Mouse (Mus musculus) adrenal gland, postnatal 36 days (tissue): ENCODE results near the gene Prss56. TPM values are rescaled to one million over a fixed set of nuclear protein-coding genes. Genes with fewer than 3 reads are reported as not detected.

Source experiments
- DNase-seq, 2 experiments: peaks; one replicate each; pipeline ENCODE4 v3.0.0; 2021; ENCODE audit warnings: mixed read lengths in 1 of 2
- long read RNA-seq, 2 experiments: library from polyadenylated mRNA; stranded (forward); transcript quantifications; one replicate each; pipeline ENCODE4 v2.0.0; 2021; ENCODE audit warnings: borderline sequencing depth in 2 of 2
- total RNA-seq, 2 experiments: library from RNA; stranded (reverse); gene quantifications; 2 replicates each; pipeline ENCODE4 v1.2.3; 2021

The Prss56 gene
- not detected for total RNA-seq
- long read RNA-seq, experiment 1: 0 reads
- long read RNA-seq, experiment 2: 0 reads

DNA sequence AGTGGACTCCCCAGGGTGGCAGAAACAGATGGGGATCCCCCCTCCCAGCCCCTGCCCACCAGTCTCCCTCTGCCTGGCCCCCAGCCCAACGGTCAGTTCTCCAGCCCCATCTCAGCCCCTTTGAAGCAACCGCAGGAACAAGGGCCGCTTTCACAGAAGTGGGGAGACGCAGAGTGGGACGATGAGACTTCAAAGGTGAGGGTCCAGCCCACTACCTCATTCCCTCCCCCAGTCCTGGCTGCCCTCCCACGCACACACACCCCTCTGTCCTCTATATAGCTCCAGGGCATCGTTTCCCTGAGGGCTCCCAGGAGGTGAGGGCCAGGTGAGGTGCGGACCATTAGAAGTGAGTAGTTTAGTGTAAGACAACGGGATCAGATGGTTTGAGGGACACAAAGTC, at the start of gene Prss56:
Gene Prss56, plus strand, starts transcription at position 301 of the 400 bp plus-strand sequence.
- no peak for DNase-seq

DNA sequence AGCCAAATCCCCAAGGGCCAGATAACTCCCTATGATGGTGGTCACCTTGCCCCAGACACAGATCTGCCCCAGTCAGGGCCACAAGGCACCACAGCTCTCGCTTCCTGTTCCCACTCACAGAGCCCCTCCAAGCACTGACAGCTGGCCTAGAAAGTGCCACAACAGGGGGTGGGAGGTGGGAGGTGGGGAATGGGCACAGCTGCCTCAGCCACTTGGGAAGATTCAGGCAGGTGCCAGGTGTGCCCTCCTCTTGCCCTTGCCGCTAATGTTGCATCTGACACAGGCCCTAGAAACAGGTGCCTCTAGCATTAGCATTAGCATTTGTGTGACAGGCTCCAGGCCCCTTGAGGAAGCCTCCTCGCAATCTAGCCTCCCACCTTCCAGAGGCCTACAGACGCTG, 41.6 kb upstream of the Prss56 start:
- DNase-seq: no peak

DNA sequence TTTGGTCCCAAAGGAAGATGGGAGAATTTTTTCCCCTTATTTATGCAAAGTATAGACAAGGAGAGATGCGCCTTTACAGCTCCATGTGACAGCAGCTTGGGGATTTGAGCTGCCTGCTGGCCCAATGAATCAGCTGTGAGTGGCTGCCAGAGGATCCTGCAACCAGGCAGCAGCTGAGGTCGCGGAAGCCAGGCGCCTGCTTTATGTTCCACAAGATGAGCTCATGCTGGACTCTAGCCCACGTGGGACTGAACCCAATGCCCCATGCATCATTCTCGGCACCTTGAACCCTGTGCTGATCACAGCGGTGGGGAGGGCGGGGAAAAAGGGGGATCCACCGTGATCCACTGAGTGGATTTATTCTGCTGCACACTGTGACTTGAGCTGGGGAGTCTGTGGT, 40.7 kb upstream of the Prss56 start:
- peak; percentile 87 to 91 for DNase-seq

DNA sequence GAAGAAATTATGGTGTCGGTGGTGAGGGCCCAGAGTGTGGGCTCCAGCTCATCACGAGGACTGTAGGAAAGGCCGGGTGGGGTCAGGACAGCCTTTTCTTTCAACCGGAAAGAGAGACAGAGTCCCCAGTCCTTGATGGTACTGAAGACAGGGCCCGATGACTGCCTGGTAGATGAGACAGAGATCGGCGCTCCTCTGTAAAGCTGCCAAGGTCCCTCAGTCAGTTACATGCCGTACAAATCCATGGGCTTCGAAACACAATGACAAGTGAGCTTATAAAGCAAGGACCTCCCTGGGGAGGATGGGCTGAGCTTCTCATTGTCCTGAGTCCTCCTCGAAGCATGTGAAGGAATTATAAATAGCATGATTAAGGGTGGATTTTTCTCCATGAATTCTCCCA, 40.0 kb upstream of the Prss56 start:
- DNase-seq: peak; percentile 49 to 70

DNA sequence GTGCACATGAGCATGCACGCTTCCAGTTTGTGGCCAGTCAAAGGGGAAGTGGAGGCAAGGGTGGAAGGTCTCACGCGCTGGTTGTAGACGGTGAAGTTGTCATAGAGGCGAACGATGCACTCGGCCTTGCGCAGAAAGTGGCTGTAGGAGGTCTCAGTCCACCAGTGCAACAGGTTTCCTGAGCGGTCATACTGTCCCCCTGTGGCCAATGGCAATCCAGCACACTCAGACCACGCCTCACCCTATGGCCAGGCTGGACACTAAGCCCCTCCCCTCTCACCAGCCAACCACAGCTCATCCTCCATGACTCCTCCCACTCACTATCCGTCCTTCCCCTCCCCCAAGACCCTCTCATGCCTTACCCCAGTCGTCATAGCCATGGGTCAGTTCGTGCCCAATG, 33.7 kb upstream of the Prss56 start:
- no peak for DNase-seq

DNA sequence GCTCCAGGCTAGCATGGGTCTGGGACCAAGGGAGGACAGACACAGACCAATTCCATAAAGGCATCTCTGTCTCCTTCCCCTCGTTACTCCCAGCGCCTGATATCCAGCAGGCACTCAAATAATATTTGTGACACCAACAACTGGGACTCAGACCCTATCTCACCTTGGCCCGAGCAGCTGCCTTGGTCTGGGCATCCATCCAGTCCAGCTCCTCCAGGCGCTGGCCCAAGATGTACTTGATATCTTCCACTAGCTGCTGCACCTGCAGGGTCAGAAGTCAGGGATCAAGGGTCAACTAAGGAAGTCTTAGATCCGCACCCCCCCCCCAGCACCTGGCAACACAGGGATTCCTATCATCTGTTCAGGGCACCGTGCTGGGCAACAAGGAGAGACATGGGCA, 31.8 kb upstream of the Prss56 start:
- DNase-seq: no peak

DNA sequence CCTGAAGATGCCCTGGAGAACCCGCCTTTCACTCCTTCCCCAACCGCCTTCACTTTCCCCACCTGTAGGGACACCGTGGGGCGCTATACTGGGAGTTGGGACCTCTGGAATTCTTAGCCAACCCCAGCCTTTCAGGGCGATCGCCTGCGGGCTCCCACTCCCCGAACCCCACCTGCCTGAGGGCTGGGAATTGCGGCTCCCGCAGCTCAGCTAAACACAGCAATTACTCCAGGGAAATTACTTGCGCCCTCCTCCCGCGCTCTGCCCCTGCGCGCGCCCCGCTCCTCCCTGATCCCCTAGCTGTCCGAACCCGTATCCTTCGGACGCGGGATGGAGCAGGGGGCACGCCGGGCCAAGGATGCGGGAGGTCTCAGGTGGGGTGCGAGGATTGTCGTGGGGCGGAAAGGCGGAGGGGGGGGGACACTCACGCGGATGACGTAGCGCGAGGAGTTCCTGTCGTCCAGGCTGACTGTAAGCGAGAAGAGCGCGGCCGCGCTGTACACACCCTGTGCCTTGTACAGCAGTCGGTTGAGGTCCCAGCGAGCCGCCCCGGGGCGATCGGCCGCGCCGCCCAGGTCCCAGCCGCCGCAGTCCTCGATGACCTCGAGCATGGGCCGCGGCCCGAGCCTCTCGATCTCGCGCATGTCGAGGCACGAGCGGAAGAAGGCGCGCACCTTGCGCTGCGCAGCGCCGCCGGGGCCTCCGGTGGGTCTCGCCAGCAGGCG, 29.2 kb upstream of the Prss56 start:
- no peak for DNase-seq

DNA sequence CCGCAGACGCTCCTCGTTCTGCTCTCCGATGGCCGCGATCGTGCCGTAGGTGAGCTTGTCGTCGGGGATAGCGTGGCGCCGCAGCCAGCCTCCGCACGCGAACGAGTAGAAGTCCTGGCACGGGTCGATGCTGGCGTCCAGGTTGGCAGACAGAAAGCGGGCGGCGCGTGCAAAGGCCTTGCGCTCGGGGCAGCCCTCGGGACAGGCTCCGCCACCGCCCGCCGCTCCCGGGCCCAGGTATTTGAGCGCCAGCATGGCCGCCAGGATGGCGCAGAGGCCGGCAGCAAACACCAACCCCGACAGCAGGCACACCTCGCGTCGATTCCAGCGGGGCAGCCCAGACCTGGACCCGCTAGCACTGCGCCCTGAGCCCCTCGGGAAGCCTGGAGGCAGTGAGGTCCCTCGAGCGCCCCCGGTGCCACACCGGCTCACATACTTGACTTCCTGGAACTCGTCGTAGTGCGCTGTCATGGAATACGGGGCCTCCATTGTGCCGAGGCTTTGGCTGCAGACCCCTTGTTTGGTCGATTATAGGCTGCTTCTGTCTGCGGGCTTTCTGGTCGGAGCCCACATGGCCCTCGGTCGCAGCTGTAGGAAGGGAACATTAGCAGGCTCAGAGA, 28.5 kb upstream of the Prss56 start:
- no peak for DNase-seq

DNA sequence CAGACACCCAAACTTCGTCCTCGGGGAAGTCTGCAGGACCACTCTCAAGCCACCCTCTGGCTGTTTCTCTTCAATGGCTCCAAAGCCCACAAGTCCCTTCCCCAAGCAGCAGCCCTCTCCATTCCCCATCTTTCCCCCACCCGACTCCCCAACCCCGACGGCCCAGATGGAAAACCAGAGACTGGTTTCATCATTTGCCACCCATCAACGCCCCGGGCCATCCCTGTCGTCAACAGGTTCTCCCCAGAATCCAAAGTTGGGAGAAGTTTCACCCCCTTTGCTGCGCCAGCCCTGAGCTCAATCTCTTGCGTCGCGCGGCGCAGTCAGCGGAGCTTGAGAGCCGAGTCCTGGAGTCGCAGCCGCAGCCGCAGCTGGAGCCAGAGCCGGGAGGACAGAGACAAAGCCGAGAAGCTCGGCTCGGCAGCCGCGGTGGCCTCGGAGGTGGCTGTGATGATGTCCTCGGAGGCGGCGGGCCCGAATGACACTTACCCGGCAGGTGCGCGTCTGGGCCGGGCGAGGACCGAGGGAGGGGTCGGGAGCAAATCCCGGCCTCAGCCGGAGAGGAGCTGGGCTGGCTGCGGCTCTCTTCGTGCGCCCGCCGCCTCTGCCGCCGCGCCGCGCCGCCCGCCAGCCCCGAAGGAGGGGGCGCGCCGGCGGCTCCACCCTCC, 27.4 kb upstream of the Prss56 start:
- DNase-seq: peak; percentile 37 to 38

DNA sequence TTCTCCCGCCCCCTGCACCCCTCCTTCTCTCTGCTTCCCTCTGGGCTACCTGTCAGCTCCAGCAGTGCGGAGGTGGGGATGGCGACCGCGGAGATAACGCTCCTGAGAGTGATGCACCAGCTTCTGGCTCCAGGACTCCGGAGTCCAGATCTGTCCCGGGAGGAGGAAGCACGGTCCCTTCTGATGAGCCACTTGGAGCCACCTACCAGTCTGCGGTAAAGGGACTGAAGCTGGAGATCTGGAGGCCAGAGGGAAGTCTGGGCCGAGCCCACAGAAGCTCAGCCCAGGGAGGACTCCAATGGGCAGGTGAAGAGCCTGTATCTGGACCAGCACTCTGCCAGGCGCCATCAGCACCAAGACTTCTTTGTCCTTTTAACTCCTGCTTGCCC, 26.9 kb upstream of the Prss56 start, which contains the start of gene Ecel1:
Gene Ecel1, minus strand, starts transcription at position 323 of the 389 bp plus-strand sequence.
- DNase-seq: no peak

DNA sequence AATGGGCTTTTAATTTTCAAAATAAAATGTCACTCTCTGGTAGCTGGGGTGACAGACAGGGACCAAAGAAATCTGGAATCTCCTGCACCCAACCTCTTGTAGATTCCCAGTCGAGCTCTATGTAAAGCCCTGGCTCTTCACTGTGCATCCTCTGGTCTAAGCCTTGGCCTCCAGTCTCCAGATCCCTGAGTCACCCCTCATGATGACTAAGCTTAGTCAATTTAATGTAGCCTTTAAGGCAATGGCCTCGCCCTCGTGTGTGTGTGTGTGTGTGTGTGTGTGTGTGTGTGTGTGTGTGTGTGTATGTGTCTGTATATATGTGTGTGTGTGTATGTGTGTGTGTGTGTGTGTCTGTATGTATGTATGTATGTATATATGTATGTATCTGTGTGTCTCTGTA, 23.7 kb upstream of the Prss56 start:
- DNase-seq: peak; percentile 42 to 47

DNA sequence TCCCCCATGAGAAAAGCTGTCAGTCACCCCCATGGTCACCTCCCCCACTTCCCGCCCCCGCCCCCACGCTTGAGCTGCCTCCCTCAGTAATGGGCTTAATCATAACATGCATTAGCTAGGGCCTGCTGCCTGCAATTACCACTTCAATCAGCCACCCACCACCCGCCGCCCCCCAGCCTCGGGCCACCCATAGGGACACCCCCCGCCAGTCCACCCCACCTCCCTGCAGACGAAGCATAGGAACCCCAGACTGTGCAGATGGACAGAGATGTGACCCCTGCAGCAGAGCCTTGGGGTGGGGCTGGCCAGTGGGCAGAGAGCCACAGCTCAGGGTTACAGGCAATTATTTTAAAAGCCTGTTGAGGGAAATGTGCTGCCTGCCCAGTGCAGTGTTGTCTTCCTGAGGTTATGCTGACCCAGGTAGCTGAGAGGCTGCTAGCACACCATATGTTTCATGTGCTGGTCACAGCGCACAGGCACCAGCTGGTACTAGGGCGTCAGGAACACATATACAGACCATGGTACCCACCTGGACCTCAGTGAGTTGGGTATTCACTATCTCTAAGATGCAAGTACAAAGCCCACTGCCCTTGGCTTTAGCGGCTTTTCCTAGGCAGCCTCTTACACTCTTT, 18.8 kb upstream of the Prss56 start:
- no peak for DNase-seq

DNA sequence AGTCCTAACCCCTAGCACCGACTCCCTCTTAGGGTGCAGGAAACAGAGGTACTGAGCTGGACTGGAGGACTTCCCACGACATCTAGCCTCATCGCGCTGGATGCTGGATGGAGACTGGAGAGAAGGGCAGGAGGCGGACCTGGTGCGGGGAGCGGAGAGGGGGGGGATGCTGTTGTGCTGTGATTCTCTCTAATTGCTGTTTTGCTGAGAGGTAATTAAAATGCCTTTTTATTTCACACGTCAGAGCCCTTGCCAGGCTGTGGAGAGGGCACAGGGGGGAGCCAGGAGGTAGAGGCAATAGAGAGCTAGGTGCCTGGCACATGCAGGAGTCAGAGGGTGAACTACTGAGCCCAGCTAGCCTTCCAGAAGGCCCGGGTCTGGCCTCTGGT, 18.3 kb upstream of the Prss56 start:
- DNase-seq: no peak

DNA sequence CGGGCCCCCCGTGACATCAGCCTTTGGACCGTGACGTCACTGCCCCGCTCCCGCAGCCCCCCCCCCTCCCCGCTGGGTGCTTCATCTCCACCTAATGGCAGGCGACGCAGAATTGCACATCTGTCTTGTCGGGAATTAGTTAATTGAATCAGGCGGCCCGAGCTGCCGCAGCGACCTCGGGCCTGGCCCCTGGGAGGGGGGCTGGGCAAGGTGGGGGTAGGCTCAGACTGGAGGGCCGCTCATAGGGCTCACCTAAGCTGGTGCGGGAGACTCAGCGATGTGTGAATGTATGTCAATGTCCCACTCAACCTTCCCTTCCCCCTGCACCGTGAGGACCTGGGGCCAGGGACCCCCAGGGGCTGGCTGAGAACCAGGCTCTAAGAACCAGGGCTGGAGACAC, 12.7 kb upstream of the Prss56 start:
- DNase-seq: no peak

DNA sequence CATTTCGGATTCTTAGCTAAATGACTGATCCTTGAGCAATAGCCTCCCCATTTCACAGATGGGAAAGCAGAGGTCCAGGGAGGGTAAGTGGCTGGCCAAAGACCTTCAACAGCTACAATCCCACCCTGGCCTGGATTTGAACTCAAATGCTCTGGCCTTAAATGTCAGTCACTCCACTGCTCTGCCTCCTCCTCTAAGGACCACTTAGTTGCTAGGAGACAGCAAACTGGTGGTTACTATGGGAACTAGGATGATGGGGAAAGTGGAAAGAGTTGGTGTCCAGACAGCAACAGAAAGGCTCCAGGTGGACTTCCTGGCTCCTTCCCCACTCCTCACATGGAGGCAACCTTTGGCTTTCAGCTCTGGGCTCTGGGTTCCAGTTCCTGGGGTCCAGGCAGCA, 11.8 kb upstream of the Prss56 start:
- DNase-seq: no peak

DNA sequence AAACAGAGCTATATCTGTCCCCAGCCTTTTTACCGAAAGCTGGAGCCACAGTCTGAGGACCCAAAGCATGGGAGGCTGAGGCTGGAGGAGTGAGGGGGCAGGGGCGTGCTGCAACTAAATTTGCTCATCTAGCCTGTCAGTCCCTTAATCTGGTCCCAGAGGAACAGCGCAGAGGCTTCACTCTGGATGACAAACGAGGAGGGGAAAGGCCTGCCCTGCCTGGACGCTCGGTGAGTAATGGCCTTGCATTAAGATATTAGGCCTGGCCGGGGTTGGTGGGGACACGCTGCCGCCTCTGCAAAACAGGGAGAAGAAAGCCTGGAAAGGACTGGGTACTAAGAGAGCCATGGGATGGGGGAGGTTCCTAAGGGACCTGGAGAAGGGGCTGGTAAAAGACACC, 10.8 kb upstream of the Prss56 start:
- peak; percentile 44 to 47 for DNase-seq

DNA sequence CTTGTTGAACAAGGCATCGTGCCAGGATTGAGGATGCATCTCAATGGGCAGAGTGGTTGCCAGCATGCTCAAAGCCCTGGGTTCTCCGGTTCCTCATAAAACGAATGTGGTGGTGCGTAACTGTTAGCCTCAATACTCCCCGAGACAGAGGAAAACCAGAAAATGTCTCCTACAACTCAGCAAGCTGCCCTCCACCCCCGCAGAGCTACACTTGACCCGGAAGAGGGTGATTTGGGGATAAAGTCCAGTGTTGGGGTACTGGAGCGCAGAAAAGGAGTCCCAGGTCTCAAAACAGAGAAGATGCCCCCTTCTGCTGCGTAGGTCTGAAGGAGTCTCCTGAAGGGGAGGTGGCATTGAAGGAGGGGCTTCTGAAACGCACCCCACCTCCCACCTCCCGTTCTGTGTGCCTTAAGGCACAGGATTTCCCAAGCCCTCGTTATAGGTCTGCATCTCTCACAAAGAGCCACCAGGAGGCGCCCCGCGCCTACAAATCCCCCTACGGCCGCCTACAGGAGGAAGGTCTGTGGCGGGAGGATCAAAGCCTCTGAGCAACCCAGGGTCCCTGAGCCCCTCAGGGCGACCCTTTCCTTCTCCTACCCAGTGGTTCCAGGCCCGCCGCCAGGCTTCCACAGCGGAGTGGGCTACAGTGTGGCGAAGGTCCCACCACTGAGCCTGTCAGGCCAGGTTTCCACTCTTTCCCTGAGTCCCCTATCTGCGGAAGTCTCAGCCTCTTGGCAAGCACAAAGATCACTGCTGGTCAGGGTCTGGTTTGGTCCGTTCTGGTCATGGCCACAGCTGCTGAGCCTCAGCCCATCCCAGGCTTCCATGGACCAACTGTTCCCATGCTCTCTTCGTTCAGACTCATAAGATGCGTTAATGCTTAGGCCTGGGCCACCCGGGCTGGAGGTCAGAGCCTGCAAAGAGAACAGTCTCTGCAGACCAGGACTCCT, 8.8 kb upstream of the Prss56 start:
- DNase-seq: peak; percentile 69 to 73

DNA sequence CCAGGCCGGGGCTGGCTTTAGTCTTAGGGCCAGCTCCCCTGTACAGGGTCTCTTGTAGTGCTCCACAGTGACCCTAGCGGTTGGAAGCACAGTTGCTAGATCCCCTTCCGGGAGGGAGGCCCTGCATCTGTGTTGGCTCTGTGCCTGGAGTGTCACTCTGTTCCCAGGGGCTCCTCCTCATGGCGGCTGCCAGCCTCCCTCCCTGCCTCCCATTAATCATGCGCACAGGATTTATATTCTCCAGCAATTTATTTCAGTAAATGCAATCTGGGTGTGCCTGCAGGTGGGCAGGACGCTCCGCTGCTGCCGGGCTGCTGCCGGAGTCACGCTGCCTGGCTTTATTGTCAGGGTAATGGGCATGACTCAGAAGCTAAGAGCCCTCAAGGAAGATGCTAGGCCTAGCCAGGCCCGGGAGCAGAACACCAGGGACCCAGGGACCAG, 7.2 kb upstream of the Prss56 start:
- DNase-seq: peak; percentile 35 to 53

DNA sequence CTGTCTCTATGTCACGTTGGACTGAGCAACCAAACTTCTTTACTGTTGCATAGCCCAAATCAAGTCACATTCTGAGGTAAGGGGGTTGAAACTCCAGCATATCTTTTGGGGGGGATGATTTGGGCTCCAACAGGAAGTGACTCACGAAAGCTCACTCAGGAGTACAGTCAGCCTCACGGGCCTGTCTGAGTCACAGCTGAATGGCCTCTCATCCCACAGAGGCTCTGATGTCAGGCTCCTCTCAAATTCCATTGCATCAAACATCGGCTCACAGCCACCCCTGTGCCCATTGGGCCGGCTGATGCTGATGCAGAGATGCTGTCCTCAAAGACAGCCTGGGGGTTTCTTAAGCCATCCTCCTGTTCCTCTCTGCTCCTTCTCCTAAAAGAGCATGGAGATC, 2.2 kb upstream of the Prss56 start:
- DNase-seq: peak; percentile 75

DNA sequence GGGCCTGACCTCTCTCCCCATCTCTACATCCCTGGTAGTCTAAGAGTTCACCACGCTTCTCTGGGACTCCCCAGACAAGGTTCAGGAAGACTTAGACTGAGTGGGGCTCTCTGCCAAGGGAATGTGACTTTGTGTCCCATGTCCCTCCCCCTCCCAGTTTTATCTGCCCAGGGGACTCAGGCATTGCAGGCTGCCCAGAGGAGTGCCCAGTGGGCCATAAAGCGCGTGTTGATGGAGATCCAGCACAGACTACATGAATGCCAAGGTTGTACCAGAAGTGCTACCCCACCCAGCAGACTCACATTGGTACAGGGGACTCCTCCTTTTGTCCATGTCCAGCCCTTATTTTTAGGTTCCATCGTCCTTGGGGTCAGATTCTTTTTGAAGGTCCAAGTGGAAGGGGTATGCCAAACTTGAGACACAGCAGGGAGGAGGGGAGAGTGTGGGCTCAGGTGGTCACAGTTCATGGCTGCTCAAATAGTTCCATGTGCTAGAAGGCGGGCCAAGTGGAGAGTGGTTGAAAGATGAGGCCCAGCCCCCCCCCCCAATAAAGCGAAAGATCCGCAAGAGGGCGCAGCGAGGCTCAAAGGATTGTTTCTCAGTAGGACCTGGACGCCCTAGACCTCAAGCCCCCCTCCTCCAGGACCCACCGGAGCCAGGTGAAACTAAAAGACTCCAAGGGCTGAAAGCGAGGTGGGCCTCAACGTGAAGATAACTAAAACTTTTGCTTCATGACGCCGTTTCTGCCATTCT, 1.1 kb downstream of the Prss56 start:
- peak in 1 of 2 experiments; percentile 39 for DNase-seq

DNA sequence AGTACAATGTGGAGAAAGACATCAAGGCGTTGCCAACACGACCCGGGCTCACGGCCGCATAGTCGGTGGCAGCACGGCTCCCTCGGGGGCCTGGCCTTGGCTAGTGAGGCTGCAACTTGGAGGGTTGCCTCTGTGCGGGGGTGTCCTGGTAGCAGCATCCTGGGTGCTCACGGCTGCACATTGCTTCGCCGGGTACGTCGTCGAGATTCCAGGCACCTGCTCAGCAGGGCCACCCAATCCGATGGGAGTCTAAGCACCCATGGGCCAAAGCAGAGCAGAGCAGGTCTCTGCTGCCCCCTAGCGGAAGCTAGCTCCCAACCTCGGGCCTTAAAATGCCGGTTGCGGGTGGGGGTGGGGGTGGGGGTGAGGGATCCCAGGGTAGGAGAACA, 1.6 kb downstream of the Prss56 start:
- DNase-seq: peak; percentile 85 to 91
